Mouse (Mus musculus) G1E (cell line): ENCODE measurements around the gene Cpa3. TPM values are rescaled to one million over a fixed set of nuclear protein-coding genes. Genes with fewer than 3 reads are reported as not detected.

ENCODE experiments used
- ATAC-seq: 2 replicates; pipeline ENCODE4 v1.8.0; 2016; ENCODE audit warnings: mild to moderate bottlenecking; ENCODE audit not compliant: insufficient number of reproducible peaks, poor library complexity, low FRiP score, severe bottlenecking; ENCODE audit errors: extremely low read depth
- DNase-seq: peaks from one replicate; pipeline ENCODE4 v3.0.0; 2012; ENCODE audit warnings: low spot score
- H3K27me3 ChIP-seq: 2 replicates; pipeline ENCODE4 v1.6.1; 2012; ENCODE audit warnings: mild to moderate bottlenecking, low read length, inconsistent platforms; ENCODE audit not compliant: insufficient read depth
- H3K36me3 ChIP-seq: replicated peaks from 2 replicates; pipeline ENCODE3; 2012; ENCODE audit warnings: mild to moderate bottlenecking, inconsistent platforms
- H3K4me1 ChIP-seq: 2 replicates; pipeline ENCODE4 v1.6.1; 2012; ENCODE audit warnings: low read depth, low read length, inconsistent platforms, mixed read lengths; ENCODE audit not compliant: insufficient read depth
- H3K4me3 ChIP-seq: 2 replicates; pipeline ENCODE4 v1.5.1; 2012; ENCODE audit warnings: low read depth, mild to moderate bottlenecking, inconsistent platforms, low read length, moderate library complexity, mixed read lengths
- H3K9me3 ChIP-seq: replicated peaks from 2 replicates; pipeline ENCODE4 v1.6.1; 2012; ENCODE audit warnings: inconsistent platforms
- CTCF ChIP-seq: IDR thresholded peaks from 2 replicates; pipeline ENCODE4 v1.5.1; 2012; ENCODE audit warnings: low read depth, low read length, inconsistent platforms, mixed read lengths
- GATA1 ChIP-seq: IDR thresholded peaks from 2 replicates; pipeline ENCODE4 v1.6.1; 2012; ENCODE audit warnings: borderline replicate concordance, low read length, inconsistent platforms, mixed read lengths
- GATA2 ChIP-seq: IDR thresholded peaks from 2 replicates; pipeline ENCODE4 v1.6.1; 2012; ENCODE audit warnings: low read depth, low read length, inconsistent platforms, borderline replicate concordance
- POLR2AphosphoS5 ChIP-seq: IDR thresholded peaks from 2 replicates; pipeline ENCODE4 v1.6.1; 2012; ENCODE audit warnings: low read depth, low read length, inconsistent platforms; ENCODE audit not compliant: insufficient replicate concordance
- TAL1 ChIP-seq: conservative IDR thresholded peaks from 2 replicates; pipeline ENCODE4 v1.6.1; 2012; ENCODE audit warnings: low read depth, low read length, inconsistent platforms, mixed read lengths
- polyA plus RNA-seq: library from polyadenylated mRNA; stranded (reverse); fragments of >175 nt; gene quantifications from 2 replicates; pipeline ENCODE4 v1.2.3, GENCODE M21; 2012
- total RNA-seq, 2 experiments: library from RNA; stranded (forward) in 1 of 2; stranded (reverse) in 1 of 2; fragments of 200-1000 nt in 1 of 2; fragments of >200 nt in 1 of 2; fragmentation: Nextera tagmentation in 1 of 2; gene quantifications; 2 replicates each; pipeline ENCODE4 v1.2.3; 2014 to 2017

The Cpa3 gene
- total and polyA plus RNA-seq, 3 experiments: 3.4 to 610 (median 185) TPM

GRCm38 (mm10) chr3:20243913-20244312 is 1.9 kb upstream of the Cpa3 start:
- ATAC-seq (peak; percentile 92), DNase-seq (peak; percentile 7)
- H3K27me3 ChIP-seq: no peaks in the 10 kb centered on the region
- H3K9me3 ChIP-seq: no peaks in the 10 kb centered on the region
- H3K4me1 ChIP-seq: peaks cover 54% of the 10 kb centered on the region
- no peak overlapping the region for H3K4me3 ChIP-seq
- no peaks in the 10 kb centered on the region for H3K36me3 ChIP-seq
- peak; percentile 64 for TF ChIP-seq TAL1
- TF ChIP-seq POLR2AphosphoS5: no peak
- TF ChIP-seq GATA1: no peak
- TF ChIP-seq GATA2: no peak
- no peak for TF ChIP-seq CTCF

DNA sequence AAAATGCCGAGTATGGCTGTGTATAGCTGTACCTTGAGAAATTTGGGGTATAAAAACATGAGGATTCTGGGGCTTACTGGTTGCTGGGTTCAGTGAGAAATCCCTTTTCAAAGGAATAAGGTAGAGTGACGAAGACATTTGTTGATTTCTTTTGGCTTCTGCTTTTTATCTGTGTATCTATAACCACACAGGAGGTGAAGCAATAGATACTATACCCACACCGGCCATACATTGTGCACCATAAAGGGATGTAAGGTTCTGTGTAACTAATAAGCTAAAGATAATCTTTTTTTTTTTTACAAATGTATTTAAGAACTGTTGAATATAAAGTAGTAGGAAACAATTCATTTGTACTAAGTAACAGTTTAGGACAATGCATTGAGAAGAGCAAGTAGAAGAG is 2.2 kb downstream of the Cpa3 start:
- H3K9me3 ChIP-seq: no peaks in the 10 kb centered on the region
- H3K4me3 ChIP-seq: no peak overlapping the region
- no peaks in the 10 kb centered on the region for H3K27me3 ChIP-seq
- H3K36me3 ChIP-seq: no peaks in the 10 kb centered on the region
- TF ChIP-seq CTCF: no peak
- no peak for TF ChIP-seq TAL1
- TF ChIP-seq POLR2AphosphoS5: no peak
- TF ChIP-seq GATA1: no peak
- no peak for TF ChIP-seq GATA2
- DNase-seq (no peak), ATAC-seq (no peak)
- H3K4me1 ChIP-seq: peaks cover 61% of the 10 kb centered on the region

DNA sequence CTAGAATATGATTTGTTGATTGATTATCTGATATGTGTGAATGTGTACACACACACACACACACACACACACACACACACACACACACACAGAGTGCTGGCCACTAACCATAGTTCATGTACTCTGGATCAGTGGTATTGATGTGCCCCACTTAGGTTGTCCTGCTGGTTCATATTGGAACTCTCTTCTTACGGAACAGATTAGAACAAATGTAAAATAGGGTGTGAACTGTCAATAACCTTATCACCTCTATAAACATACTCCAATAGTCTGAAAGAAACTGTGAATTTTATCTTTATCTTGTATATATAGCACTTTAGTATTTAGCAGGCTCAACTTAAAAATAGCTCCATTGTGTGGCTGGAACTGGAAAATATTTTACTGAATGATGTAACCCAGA is 5.0 kb downstream of the Cpa3 start:
- Histone ChIP-seq H3K4me3 (no peak overlapping the region), H3K36me3 (peaks cover 3% of the 10 kb centered on the region), H3K9me3 (no peaks in the 10 kb centered on the region), H3K4me1 (peaks cover 43% of the 10 kb centered on the region), H3K27me3 (no peaks in the 10 kb centered on the region)
- peak; percentile 18; the same call in 1 of the 2 replicates for ATAC-seq
- no peak for TF ChIP-seq GATA1
- no peak for TF ChIP-seq CTCF
- TF ChIP-seq TAL1: no peak
- TF ChIP-seq GATA2: no peak
- no peak for TF ChIP-seq POLR2AphosphoS5
- no peak for DNase-seq

DNA sequence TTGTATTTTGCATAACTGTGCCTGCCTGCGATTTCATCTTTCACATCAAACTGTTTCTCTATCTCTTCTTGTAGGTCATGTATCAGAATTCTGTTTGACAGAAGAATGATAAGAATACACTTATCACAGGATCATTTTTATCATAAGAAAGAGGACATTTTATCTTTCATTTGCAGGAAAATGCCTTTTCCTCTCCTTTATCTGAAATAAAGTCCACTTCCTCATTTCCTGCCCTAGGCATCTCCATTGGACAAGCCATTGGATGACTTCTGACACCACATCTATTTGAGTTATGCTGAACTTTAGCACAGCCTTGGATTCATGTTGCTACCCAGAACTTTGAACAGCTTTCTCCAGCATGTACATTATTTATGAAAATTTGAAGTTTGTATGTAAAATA is 13.0 kb downstream of the Cpa3 start:
- DNase-seq (no peak), ATAC-seq (peak; percentile 77)
- peaks cover 22% of the 10 kb centered on the region for H3K4me1 ChIP-seq
- no peaks in the 10 kb centered on the region for H3K9me3 ChIP-seq
- H3K36me3 ChIP-seq: peaks cover 24% of the 10 kb centered on the region
- TF ChIP-seq TAL1 (peak; percentile 50; the same call in 1 of the 2 replicates), CTCF (no peak)
- H3K27me3 ChIP-seq: no peaks in the 10 kb centered on the region
- no peak overlapping the region for H3K4me3 ChIP-seq

GRCm38 (mm10) chr3:20225429-20225828 is 16.6 kb downstream of the Cpa3 start:
- DNase-seq (no peak), ATAC-seq (no peak)
- no peaks in the 10 kb centered on the region for H3K9me3 ChIP-seq
- no peak for TF ChIP-seq POLR2AphosphoS5
- TF ChIP-seq TAL1: no peak
- no peak for TF ChIP-seq GATA1
- TF ChIP-seq GATA2: no peak
- TF ChIP-seq CTCF: no peak
- H3K4me3 ChIP-seq: no peak overlapping the region
- H3K36me3 ChIP-seq: peaks cover 37% of the 10 kb centered on the region
- no peaks in the 10 kb centered on the region for H3K27me3 ChIP-seq
- peaks cover 39% of the 10 kb centered on the region for H3K4me1 ChIP-seq

GRCm38 (mm10) chr3:20222926-20223698 is 18.9 kb downstream of the Cpa3 start:
- Histone ChIP-seq H3K9me3 (no peaks in the 10 kb centered on the region), H3K4me3 (no peak overlapping the region), H3K4me1 (peaks cover 26% of the 10 kb centered on the region), H3K27me3 (no peaks in the 10 kb centered on the region), H3K36me3 (peaks cover 35% of the 10 kb centered on the region)
- no peak for DNase-seq
- ATAC-seq: no peak
- TF ChIP-seq GATA2: no peak
- no peak for TF ChIP-seq TAL1
- no peak for TF ChIP-seq GATA1
- no peak for TF ChIP-seq CTCF
- TF ChIP-seq POLR2AphosphoS5: no peak

GRCm38 (mm10) chr3:20222136-20222535 is 19.8 kb downstream of the Cpa3 start:
- Histone ChIP-seq H3K9me3 (no peaks in the 10 kb centered on the region), H3K4me1 (peaks cover 25% of the 10 kb centered on the region), H3K4me3 (no peak overlapping the region), H3K36me3 (peaks cover 31% of the 10 kb centered on the region), H3K27me3 (no peaks in the 10 kb centered on the region)
- no peak for ATAC-seq
- no peak for TF ChIP-seq POLR2AphosphoS5
- no peak for TF ChIP-seq TAL1
- no peak for TF ChIP-seq CTCF
- no peak for TF ChIP-seq GATA2
- TF ChIP-seq GATA1: no peak
- DNase-seq: no peak
